ENCODE assay signal across 8 mouse cellular contexts in the genomic region with DNA sequence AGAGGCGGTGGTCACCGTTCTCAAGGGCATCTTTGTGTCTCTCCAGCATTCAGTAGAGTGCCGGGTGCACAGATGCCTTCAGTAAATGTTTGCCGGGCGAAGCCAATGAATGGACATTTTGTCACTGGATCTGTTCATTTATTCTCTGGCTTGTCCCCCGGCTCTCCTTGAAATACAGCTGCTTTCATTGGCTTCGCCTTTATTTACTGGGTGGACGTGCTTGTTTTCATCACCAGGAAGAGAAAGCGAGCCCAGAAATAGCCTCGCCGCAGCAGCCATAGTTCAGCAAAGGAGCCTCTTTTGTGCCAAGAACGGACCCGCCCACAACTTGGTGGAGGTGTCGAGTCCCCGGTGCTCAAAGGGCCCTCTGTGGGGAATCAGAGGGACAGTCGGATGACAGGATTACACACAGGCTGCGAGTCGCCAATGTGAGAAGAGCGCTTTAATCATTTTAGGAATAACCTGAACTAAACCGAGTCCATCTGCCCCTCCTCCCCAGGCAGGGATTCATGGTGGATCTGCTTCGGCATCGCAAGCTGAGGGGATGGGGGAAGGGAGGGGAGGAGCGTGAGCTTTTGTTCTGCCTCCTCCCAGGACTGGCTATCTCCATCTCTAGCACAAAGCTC. TPM values are rescaled to one million over a fixed set of nuclear protein-coding genes. Genes with fewer than 3 reads are reported as not detected.
DNase-seq lines count a peak whose midpoint lies in the region; ATAC-seq lines count a peak whose summit lies in the region.

No protein-coding gene starts in this region.

- DNase-seq in MN1 (ENCODE audit: low spot score): peak; percentile 62
- DNase-seq in cerebellum, postnatal 14 days: peak; percentile 88 to 89
- DNase-seq in frontal cortex, postnatal 25 days (ENCODE audit: low spot score in 2 of 2): peak; percentile 58 to 60
- peak; percentile 84 to 85 for DNase-seq in layer of hippocampus, postnatal 14 days (ENCODE audit: low spot score in 2 of 2)
- peak; percentile 36 for DNase-seq in urinary bladder, postnatal 25 days (ENCODE audit: low spot score)

- ATAC-seq in hindbrain, embryonic 12.5 days (ENCODE audit: low FRiP score): peak; percentile 91
- ATAC-seq in lung, embryonic 15.5 days (ENCODE audit: borderline replicate concordance, extremely low read depth, low FRiP score, low TSS enrichment): peak; percentile 58; the same call in 1 of the 2 replicates
- ATAC-seq in neutrophil, adult 5-6 weeks (ENCODE audit: extremely low read depth, insufficient number of reproducible peaks, low FRiP score, poor library complexity, severe bottlenecking): peak; percentile 31; the same call in 1 of the 2 replicates

- 2% methylated on average over 23 of the region's 23 CpGs for WGBS in hindbrain, embryonic 12.5 days
- WGBS in lung, embryonic 15.5 days: 2% methylated on average over 23 of the region's 23 CpGs

- H3K4me3 ChIP-seq in hindbrain, embryonic 12.5 days: peak overlapping the region; percentile 30
- peak overlapping the region; percentile 49 for H3K4me3 ChIP-seq in lung, embryonic 15.5 days

- H3K4me2 ChIP-seq in hindbrain, embryonic 12.5 days (replicated peaks): peak overlapping the region; percentile 56
- peak overlapping the region; percentile 66 for H3K4me2 ChIP-seq in lung, embryonic 15.5 days

- peaks cover 32% of the 10 kb centered on the region for H3K4me1 ChIP-seq in hindbrain, embryonic 12.5 days
- peaks cover 24% of the 10 kb centered on the region for H3K4me1 ChIP-seq in lung, embryonic 15.5 days

- H3K9me3 ChIP-seq in hindbrain, embryonic 12.5 days (replicated peaks): no peaks in the 10 kb centered on the region
- no peaks in the 10 kb centered on the region for H3K9me3 ChIP-seq in lung, embryonic 15.5 days

- peak overlapping the region; percentile 52 for H3K9ac ChIP-seq in hindbrain, embryonic 12.5 days
- H3K9ac ChIP-seq in lung, embryonic 15.5 days: peak overlapping the region; percentile 41

- peak overlapping the region; percentile 99 for H3K27ac ChIP-seq in hindbrain, embryonic 12.5 days
- peak overlapping the region; percentile 21; the same call in 1 of the 2 replicates for H3K27ac ChIP-seq in lung, embryonic 15.5 days

- H3K27me3 ChIP-seq in hindbrain, embryonic 12.5 days: no peaks in the 10 kb centered on the region
- H3K27me3 ChIP-seq in lung, embryonic 15.5 days: no peaks in the 10 kb centered on the region

- H3K36me3 ChIP-seq in hindbrain, embryonic 12.5 days: no peaks in the 10 kb centered on the region
- H3K36me3 ChIP-seq in lung, embryonic 15.5 days: no peaks in the 10 kb centered on the region

RNA-seq across cellular contexts. Expression of a gene that starts 13.9 kb away (rescaled TPM):
- 80.5 and 93.8 TPM in 2 replicates for polyA plus RNA-seq in hindbrain, embryonic 12.5 days (2016; fragmentation: Nextera tagmentation; extraction: Ambion mirVana)
- total RNA-seq in layer of hippocampus, postnatal 14 days (2021): 10 to 100 TPM; 26.1 to 33.6 TPM
- polyA plus RNA-seq in lung, embryonic 15.5 days (2015; fragmentation: Nextera tagmentation; extraction: Ambion mirVana): 64.3 and 72.7 TPM in 2 replicates
- total RNA-seq in neutrophil, adult 5-6 weeks (2017): 42.6 and 56.8 TPM in 2 replicates

RNA-seq across cellular contexts. Expression of a gene that starts 18.6 kb away (rescaled TPM):
- 363 and 373 TPM in 2 replicates for polyA plus RNA-seq in hindbrain, embryonic 12.5 days (2016; fragmentation: Nextera tagmentation; extraction: Ambion mirVana)
- total RNA-seq in layer of hippocampus, postnatal 14 days (2021): 100 to 1,000 TPM; 703 to 790 TPM
- polyA plus RNA-seq in lung, embryonic 15.5 days (2015; fragmentation: Nextera tagmentation; extraction: Ambion mirVana): 18.0 and 19.7 TPM in 2 replicates
- total RNA-seq in neutrophil, adult 5-6 weeks (2017): 3.8 and 6.5 TPM in 2 replicates

Comparison
In these comparisons a context has a peak if more than half of its experiments do, and no peak if none do; other contexts are left out.
1. Peak in every context shown above with its lines: DNase-seq, ATAC-seq, H3K4me3 ChIP-seq and H3K27ac ChIP-seq.
2. DNase-seq: peak in every context shown above with its lines; median percentile 88 in cerebellum, postnatal 14 days; 84 in layer of hippocampus, postnatal 14 days; 62 in MN1; 59 in frontal cortex, postnatal 25 days; 36 in urinary bladder, postnatal 25 days.
3. ATAC-seq: peak in every context shown above with its lines; median percentile 91 in hindbrain, embryonic 12.5 days; 58 in lung, embryonic 15.5 days; 31 in neutrophil, adult 5-6 weeks.
4. RNA of a gene that starts 18.6 kb away (total RNA-seq): 703 to 790 TPM in layer of hippocampus, postnatal 14 days; 3.8 to 6.5 TPM in neutrophil, adult 5-6 weeks; every median in the first group is over 10 times any median in the second.